Mouse (Mus musculus): ENCODE results near the gene Gm7954. TPM values are rescaled to one million over a fixed set of nuclear protein-coding genes. Genes with fewer than 3 reads are reported as not detected.
"Not testable (repeated sequence)": the region's sequence is repeated elsewhere in the genome, so short reads cannot be mapped to it uniquely, and the experiment has no call there.

The Gm7954 gene
- total RNA-seq (2014; rRNA removed): not detected in 2 replicates
- polyA plus RNA-seq (2015; fragmentation: Nextera tagmentation; extraction: Ambion mirVana): not detected in 2 replicates

DNA sequence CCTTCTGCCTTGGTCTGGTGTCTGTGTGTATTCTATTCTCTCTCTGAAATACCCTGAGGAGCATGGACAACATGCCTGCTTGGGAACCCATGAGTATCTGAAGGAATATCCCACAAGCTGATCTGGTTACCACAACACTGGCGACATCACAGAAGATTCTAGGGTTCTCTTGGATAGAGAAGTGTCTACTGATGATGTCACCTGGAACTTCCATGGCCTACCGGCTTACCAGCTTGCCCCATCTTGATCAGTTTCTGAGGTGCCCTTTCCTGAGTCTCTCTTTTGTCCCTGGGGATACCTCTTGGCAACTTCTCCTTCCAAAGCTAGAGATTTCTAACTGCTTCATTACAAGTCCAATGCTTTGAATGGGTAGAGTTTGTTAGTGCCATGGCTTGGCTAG lies at the start of gene Gm7954:
Gene Gm7954, minus strand, starts transcription at position 101 of the 400 bp plus-strand sequence.
- H3K4me1 ChIP-seq (ENCODE audit: insufficient read depth, low read length); H3K9me3 ChIP-seq (ENCODE audit: low read length); H3K4me2 ChIP-seq (ENCODE audit: low read depth, low read length, poor library complexity, severe bottlenecking); H3K27ac ChIP-seq (ENCODE audit: low read depth, low read length); H3K27me3 ChIP-seq (ENCODE audit: insufficient read depth, low read length); ATAC-seq (ENCODE audit: low FRiP score); DNase-seq (ENCODE audit: low spot score); H3K36me3 ChIP-seq (ENCODE audit: insufficient read depth, low read length); H3K9ac ChIP-seq (replicated peaks; ENCODE audit: low read length, poor library complexity, severe bottlenecking); H3K4me3 ChIP-seq (ENCODE audit: low read depth, low read length): not testable (repeated sequence)
- no CpG with 5 or more reads among the region's 2 CpGs for WGBS

DNA sequence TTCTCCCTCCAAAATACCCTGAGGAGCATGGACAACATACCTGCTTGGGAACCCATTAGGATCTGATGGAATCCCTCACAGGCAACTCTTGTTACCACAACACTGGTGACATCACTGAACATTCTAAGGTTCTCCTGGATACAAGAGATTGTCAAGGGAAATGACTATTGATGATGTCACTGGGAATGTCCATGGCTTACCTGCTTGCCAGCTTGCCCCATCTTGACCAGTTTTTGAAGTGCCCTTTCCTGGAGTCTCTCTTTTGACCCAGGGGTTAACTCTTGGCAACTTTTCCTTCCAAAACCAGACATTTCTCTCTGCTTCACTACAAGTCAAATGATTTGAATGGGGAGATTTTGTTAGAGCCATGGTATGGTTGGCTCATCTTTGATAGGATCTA lies 36.1 kb upstream of the Gm7954 start, which contains the start of gene Gm3486:
Gene Gm3486, minus strand, starts transcription at position 101 of the 400 bp plus-strand sequence.
- not testable (repeated sequence) for ATAC-seq (ENCODE audit: low FRiP score); H3K4me1 ChIP-seq (ENCODE audit: insufficient read depth, low read length); H3K4me3 ChIP-seq (ENCODE audit: low read depth, low read length); H3K9me3 ChIP-seq (ENCODE audit: low read length); H3K9ac ChIP-seq (replicated peaks; ENCODE audit: low read length, poor library complexity, severe bottlenecking); DNase-seq (ENCODE audit: low spot score); H3K27me3 ChIP-seq (ENCODE audit: insufficient read depth, low read length); H3K36me3 ChIP-seq (ENCODE audit: insufficient read depth, low read length); H3K4me2 ChIP-seq (ENCODE audit: low read depth, low read length, poor library complexity, severe bottlenecking); H3K27ac ChIP-seq (ENCODE audit: low read depth, low read length)

GRCm38 (mm10) chr14:41425393-41426075 lies 27.8 kb downstream of the Gm7954 start:
- H3K4me2 ChIP-seq (ENCODE audit: low read depth, low read length, poor library complexity, severe bottlenecking): peak overlapping the region; percentile 24; the same call in 1 of the 2 replicates
- 12% methylated on average over 11 of the region's 16 CpGs for WGBS

GRCm38 (mm10) chr14:41424694-41425093 lies 28.6 kb downstream of the Gm7954 start:
- H3K36me3 ChIP-seq (ENCODE audit: insufficient read depth, low read length); DNase-seq (ENCODE audit: low spot score); H3K27me3 ChIP-seq (ENCODE audit: insufficient read depth, low read length); H3K27ac ChIP-seq (ENCODE audit: low read depth, low read length); H3K4me3 ChIP-seq (ENCODE audit: low read depth, low read length); H3K9me3 ChIP-seq (ENCODE audit: low read length); H3K4me1 ChIP-seq (ENCODE audit: insufficient read depth, low read length); ATAC-seq (ENCODE audit: low FRiP score); H3K9ac ChIP-seq (replicated peaks; ENCODE audit: low read length, poor library complexity, severe bottlenecking): not testable (repeated sequence)
- WGBS: 13% methylated on average over 11 of the region's 14 CpGs
- H3K4me2 ChIP-seq (ENCODE audit: low read depth, low read length, poor library complexity, severe bottlenecking): 0 out of 2 replicates have a peak overlapping the region, but pooled peaks have one; percentile 24

More at GRCm38 (mm10) chr14:41425393-41426075, 27.8 kb downstream of the Gm7954 start:
- peak; percentile 52 for TF ChIP-seq CTCF (IDR thresholded peaks at IDR 0.05)
- not testable (repeated sequence) for H3K4me3 ChIP-seq (ENCODE audit: low read depth, low read length); H3K9ac ChIP-seq (replicated peaks; ENCODE audit: low read length, poor library complexity, severe bottlenecking); ATAC-seq (ENCODE audit: low FRiP score); H3K27ac ChIP-seq (ENCODE audit: low read depth, low read length); H3K9me3 ChIP-seq (ENCODE audit: low read length); DNase-seq (ENCODE audit: low spot score); H3K36me3 ChIP-seq (ENCODE audit: insufficient read depth, low read length); H3K4me1 ChIP-seq (ENCODE audit: insufficient read depth, low read length); H3K27me3 ChIP-seq (ENCODE audit: insufficient read depth, low read length)

DNA sequence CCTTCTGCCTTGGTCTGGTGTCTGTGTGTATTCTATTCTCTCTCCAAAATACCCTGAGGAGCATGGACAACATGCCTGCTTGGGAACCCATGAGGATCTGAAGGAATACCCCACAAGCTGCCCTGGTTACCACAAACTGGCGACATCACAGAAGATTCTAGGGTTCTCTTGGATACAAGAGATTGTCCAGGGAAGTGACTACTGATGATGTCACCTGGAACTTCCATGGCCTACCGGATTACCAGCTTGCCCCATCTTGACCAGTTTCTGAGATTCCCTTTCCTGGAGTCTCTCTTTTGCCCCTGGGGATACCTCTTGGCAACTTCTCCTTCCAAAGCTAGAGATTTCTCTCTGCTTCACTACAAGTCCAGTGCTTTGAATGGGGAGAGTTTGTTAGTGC lies 45.1 kb downstream of the Gm7954 start, which contains the start of gene Gm6482:
Gene Gm6482, minus strand, starts transcription at position 101 of the 400 bp plus-strand sequence.
- H3K9me3 ChIP-seq (ENCODE audit: low read length); H3K36me3 ChIP-seq (ENCODE audit: insufficient read depth, low read length); H3K4me2 ChIP-seq (ENCODE audit: low read depth, low read length, poor library complexity, severe bottlenecking); H3K4me3 ChIP-seq (ENCODE audit: low read depth, low read length); H3K27me3 ChIP-seq (ENCODE audit: insufficient read depth, low read length); H3K4me1 ChIP-seq (ENCODE audit: insufficient read depth, low read length); H3K27ac ChIP-seq (ENCODE audit: low read depth, low read length); ATAC-seq (ENCODE audit: low FRiP score); H3K9ac ChIP-seq (replicated peaks; ENCODE audit: low read length, poor library complexity, severe bottlenecking); DNase-seq (ENCODE audit: low spot score): not testable (repeated sequence)
- 100% methylated on average over 1 of the region's 2 CpGs for WGBS

Other genes with a start within 250 kb of the Gm7954 start
- gene Gm2832, start 174.7 kb downstream of the Gm7954 start, total RNA-seq (2014; rRNA removed): 0.94 TPM in 1 of 2 replicates, not detected in the other
- gene Gm2832, start 174.7 kb downstream of the Gm7954 start, polyA plus RNA-seq (2015; fragmentation: Nextera tagmentation; extraction: Ambion mirVana): 0.68 and 0.76 TPM in 2 replicates
- not detected in 2 replicates for gene Gm5798, start 104.9 kb downstream of the Gm7954 start, total RNA-seq (2014; rRNA removed)
- not detected in 2 replicates for gene Gm5798, start 104.9 kb downstream of the Gm7954 start, polyA plus RNA-seq (2015; fragmentation: Nextera tagmentation; extraction: Ambion mirVana)
- gene Gm7945, start 67.1 kb downstream of the Gm7954 start, total RNA-seq (2014; rRNA removed): not detected in 2 replicates
- gene Gm7945, start 67.1 kb downstream of the Gm7954 start, polyA plus RNA-seq (2015; fragmentation: Nextera tagmentation; extraction: Ambion mirVana): not detected in 2 replicates
- gene Gm6482, start 45.2 kb downstream of the Gm7954 start, total RNA-seq (2014; rRNA removed): 0.33 TPM in 1 of 2 replicates, not detected in the other
- gene Gm6482, start 45.2 kb downstream of the Gm7954 start, polyA plus RNA-seq (2015; fragmentation: Nextera tagmentation; extraction: Ambion mirVana): 0.12 TPM in 1 of 2 replicates, not detected in the other
- not detected in 2 replicates for gene Gm3486, start 36.0 kb upstream of the Gm7954 start, total RNA-seq (2014; rRNA removed)
- gene Gm3486, start 36.0 kb upstream of the Gm7954 start, polyA plus RNA-seq (2015; fragmentation: Nextera tagmentation; extraction: Ambion mirVana): 0.20 TPM in 1 of 2 replicates, not detected in the other
- gene Gm7970, start 102.1 kb upstream of the Gm7954 start, total RNA-seq (2014; rRNA removed): not detected in 2 replicates
- gene Gm7970, start 102.1 kb upstream of the Gm7954 start, polyA plus RNA-seq (2015; fragmentation: Nextera tagmentation; extraction: Ambion mirVana): not detected in 2 replicates
- not detected in 2 replicates for gene 1700049E17Rik2, start 119.7 kb upstream of the Gm7954 start, total RNA-seq (2014; rRNA removed)
- not detected in 2 replicates for gene 1700049E17Rik2, start 119.7 kb upstream of the Gm7954 start, polyA plus RNA-seq (2015; fragmentation: Nextera tagmentation; extraction: Ambion mirVana)
- gene Gm3072, start 171.1 kb upstream of the Gm7954 start, total RNA-seq (2014; rRNA removed): not detected in 2 replicates
- gene Gm3072, start 171.1 kb upstream of the Gm7954 start, polyA plus RNA-seq (2015; fragmentation: Nextera tagmentation; extraction: Ambion mirVana): not detected in 2 replicates
- not detected in 2 replicates for gene Gm3676, start 193.0 kb upstream of the Gm7954 start, total RNA-seq (2014; rRNA removed)
- not detected in 2 replicates for gene Gm3676, start 193.0 kb upstream of the Gm7954 start, polyA plus RNA-seq (2015; fragmentation: Nextera tagmentation; extraction: Ambion mirVana)
- not detected in 2 replicates for gene Gm8068, start 248.4 kb upstream of the Gm7954 start, total RNA-seq (2014; rRNA removed)
- not detected in 2 replicates for gene Gm8068, start 248.4 kb upstream of the Gm7954 start, polyA plus RNA-seq (2015; fragmentation: Nextera tagmentation; extraction: Ambion mirVana)